Mouse (Mus musculus) right cerebral cortex, postnatal 4 days (tissue): Measurements from ENCODE around the gene Dtd1.

ENCODE experiments used
- DNase-seq: peaks from one replicate; pipeline ENCODE4 v3.0.0-alpha.2; 2022

The Dtd1 gene

DNA sequence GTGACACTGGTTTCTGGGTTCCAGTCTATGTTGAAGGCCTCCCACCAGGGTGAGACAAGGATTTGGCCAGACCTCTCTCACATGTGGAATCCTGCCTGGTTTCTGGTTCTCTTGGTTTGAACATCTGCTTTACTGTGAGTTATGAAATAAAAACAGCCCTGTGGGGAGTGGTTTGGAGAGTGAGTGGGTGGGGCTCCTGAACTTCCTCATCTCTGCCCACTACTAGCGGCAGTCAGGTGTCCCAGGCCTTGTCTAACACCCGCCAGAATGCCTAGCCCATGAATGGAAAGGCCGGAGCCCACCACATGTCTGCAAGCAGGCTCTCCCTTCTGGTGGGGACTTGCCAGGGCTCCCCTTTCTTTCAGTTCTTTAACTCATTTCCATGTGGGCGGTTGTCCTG, 42.3 kb downstream of the Dtd1 start:
- DNase-seq, result no peak

DNA sequence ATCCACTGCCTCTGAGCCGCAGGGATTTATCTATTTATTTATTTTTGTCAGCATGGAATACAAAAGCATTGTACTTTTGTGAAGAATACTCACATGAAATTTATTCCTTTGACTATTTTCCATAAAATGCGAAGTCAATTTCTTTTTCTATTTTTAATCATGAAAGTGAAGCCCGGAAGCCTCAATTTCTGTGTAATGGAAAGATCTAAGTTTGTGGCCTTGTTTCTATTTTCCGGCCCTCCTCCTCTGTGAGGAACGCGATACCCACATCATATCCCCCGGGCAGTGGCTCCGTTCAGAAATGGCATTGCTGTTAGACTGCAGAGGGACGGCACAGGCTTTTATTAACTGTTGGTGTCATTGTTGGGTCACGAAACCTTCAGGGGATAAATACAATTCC, 46.7 kb downstream of the Dtd1 start:
- no peak for DNase-seq

DNA sequence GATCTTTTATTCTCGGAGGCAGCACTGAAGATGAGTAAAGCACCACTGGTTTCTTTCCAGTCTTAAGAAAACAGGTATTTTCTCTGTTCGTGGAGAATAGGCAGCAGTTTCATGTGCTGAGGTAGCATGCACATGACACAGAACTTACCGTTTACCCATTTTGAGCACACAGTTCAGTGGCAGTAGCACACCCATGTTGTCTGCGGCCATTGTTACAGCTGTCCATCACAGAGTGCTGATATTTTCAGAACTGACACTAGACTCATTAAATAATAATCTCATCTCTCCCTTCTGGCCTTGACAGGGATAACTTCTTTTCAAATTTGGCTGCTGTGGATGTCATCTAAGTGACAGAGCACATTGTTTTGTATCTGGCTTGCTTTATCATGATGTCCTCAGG, 47.5 kb downstream of the Dtd1 start:
- no peak for DNase-seq

DNA sequence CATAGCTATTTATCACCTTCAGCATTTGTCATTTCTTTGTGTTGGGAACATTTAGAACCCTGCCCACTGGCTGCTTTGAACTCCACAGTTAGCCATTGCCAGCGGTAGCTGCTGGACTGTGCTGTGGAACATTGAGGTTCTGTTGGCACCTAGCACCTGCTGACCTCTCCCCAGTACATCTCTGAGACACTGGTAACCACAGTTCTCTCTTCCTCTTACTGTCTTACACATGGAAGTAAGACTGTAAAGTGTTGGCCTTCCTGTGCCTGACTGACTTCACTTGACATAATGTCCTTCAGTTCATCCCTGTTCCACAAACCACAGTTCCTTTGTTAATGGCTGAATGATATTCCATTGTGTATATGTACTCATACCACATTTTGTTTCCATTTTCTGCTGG, 50.3 kb downstream of the Dtd1 start:
- DNase-seq, result no peak

DNA sequence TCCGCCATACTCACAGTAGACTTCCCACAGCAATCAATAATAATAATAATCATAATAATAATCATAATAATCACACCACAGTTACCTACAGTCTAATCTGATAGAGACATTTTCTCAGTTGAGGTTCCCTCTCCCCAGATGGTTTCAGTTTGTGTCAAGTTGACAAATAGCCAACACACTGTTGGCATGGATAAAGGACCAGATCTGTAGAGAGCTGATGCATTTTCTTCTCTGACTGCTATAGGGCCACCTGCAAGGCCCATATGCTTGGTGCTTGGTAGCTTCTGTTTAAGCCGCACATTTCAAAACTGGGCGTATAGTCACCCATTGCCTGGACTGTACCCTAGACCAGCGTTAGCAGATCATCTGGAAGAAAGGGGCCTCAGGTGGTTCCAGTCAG, 53.1 kb downstream of the Dtd1 start:
- DNase-seq, result no peak

DNA sequence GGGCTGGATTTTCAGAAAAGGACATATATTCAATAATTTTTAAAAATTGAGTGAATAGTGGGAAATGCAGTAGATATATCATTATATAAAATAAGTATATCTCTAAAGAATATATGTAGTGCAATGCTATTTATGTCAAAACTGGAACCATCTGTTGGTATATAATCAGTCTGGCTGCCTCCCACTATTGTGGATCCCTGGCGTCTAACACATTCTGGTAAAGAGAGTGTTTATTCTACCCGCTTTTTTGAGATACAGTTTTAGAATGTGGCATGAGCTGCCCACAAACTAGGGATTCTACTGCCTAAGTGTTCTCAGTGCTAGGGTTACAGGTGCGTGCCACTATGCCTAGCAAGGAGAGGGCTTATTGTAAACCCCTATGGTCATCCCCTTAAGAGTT, 55.6 kb downstream of the Dtd1 start:
- no peak for DNase-seq

DNA sequence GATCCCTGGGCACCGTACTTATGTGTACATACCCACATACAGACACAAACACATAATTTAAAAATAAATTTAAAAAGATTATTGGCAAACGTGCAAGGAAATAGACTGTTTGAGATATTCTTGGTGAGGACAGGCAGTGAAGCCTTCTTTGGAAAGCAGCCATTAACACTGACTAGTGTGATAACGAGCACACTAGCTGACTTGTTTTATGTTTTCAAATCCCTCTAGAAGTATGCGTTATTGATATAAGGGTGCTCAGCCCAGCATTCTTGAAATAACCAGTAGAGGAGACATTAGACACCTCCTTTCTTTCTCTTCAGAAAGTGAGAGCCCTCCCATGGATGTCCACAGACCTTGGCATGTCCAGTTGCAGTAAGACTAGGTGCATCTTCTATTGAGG, 68.8 kb downstream of the Dtd1 start:
- DNase-seq, result no peak

DNA sequence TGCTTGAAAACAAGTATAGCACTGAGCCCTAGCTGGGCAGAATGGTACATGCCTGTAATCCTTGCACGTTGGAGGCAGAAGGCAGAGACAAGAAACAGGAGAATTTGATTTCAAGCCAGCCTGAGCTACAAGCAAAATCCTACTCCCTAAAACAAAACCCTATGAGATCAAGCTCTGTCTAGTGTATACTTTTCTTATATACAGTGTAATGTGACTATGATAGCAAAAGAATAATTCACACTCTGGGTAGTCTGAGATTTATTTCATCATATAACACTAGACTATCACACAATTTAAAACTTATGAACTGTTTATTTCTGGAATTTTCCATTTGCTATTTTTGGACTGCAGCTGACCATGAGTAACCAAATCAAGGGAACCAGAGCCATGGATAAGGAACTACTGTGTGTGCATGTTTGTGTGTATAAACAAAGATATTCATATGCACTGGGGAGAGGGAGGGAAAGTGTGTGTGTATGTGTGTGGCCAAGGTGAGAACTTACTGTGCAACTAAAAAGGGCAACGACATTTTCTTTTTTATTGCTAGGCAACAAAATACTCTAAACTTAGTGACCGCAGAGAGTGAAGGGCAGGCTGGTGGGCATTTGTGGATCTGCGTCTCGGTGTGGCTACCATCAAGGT, 70.7 kb downstream of the Dtd1 start:
- no peak for DNase-seq

DNA sequence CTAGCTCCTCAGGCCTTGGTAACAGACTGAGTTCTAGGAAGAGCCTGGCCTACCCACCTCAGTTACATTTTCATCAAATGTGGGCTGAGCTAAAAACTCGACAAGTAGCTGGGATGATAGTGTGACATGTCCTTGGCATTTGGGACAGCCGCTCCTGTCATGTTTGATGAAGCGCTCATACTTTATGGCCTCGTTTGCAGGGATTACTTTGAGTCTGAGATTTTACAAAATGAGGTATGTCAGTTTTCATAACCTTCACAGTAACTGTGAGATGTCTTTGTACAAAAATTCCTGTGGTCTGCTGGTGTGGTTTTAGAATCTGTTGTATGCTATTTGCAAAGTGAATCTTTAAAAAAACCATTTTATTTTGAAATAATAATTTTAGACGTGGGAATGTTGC, 72.7 kb downstream of the Dtd1 start:
- DNase-seq, result no peak

DNA sequence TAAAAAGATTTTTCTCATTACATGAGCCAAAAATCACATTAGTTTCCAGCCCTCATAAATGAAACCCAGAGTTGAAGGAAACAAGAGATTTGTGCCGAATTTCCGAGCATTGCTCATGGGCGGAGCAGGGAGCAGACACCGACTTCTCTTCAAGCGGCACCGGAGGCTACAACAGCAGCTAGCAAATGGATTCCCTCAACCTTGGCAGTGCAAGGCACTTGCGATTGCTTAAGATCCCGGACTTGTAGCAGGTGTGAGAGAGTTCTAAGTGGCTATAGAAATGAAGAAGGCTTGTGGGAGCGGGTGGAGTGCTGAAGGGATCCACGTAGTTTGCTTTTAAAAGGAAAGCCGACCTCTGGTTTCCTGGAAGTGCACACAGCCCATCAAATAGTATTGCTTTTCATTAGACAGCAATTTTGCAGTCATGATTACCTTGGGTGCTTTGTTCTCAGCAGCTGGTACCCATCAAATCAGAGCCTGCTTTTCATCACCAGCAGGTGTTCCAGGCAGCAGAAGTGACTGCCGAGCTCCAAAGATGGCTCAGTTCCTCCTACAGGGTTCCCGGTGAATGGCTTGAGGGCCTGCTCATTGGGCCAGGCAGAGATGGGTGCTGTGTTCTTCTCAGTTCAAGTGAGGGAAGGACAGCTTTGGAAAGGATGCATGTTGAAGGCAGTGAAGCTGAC, 77.0 kb downstream of the Dtd1 start:
- DNase-seq, result no peak

DNA sequence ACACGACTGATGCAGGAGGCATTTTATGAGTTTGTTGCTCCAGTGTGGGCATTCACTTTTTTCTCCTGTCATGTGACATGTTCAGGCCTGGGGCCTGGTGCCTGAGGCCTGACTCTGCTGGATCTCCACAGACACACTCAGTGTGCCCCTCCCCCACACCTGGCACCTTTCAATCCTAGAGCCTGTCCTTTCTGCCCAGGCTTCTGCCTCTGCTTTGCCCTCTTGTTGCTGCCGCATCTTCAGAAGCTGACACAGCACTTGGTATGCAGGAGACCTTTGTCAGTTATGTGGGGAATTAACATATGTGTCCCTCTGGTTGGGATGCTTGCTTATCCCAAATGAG, 77.5 kb downstream of the Dtd1 start:
- DNase-seq, result no peak

DNA sequence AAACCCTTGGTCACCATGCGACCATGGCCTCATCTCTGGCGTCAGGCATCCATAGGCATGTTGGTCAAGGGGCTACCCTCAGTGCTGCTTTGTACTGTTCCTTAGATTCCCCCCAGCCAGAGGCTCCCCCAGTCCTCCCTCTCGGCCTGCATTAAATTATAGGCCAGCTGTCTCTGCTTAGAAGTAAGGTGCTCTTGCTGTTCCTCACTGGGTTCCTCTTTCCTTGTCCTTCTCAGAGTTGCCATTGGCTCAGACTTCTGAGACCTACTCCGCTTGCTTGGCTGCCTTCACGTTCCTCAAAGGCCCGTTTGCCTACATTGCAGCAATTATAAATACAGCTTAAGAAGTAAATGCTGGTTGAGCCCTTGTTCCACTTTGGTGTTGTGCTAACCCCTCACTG, 79.1 kb downstream of the Dtd1 start:
- no peak for DNase-seq

DNA sequence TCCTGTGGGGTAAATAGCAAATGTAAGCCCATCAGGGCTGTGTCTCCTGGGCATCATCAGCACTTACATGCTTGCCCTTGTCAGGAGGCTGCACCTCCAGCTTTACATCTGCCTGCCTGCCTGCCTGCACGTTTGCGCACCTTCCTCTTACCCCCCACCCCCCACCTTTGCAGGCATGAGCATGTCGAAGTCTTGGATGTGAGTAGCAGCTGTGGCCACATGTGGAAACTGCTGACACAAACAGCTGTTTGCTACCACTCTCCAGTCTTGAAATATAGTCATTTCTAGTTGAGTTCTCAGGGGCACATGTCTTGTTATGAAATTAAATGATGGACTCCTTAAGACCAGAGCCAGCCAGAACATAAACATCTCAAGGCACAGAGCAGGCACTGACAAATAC, 79.7 kb downstream of the Dtd1 start:
- DNase-seq, result no peak

DNA sequence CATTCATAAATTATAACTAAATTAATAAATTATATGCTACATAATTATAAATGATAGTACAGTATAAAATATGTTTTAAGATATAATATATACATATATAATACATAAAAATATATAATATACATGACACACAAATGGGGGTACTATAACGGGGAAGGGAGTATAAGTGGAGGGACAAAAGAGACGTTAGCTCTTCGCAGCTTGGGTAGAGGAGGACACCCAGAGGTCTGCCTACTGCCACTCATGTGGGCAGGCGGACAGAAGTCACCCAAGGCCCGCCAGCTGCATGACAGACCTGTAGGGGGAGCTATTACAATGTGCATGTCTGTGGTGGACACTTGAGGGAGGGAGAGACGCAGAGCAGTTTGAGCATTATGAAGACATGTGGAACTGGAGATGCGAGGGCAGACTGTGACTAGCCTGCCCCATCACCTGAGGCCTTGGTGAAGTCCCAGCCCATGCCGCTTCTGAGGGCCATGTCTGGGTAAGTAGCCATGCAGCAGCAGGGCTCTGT, 92.6 kb downstream of the Dtd1 start:
- DNase-seq, result no peak

DNA sequence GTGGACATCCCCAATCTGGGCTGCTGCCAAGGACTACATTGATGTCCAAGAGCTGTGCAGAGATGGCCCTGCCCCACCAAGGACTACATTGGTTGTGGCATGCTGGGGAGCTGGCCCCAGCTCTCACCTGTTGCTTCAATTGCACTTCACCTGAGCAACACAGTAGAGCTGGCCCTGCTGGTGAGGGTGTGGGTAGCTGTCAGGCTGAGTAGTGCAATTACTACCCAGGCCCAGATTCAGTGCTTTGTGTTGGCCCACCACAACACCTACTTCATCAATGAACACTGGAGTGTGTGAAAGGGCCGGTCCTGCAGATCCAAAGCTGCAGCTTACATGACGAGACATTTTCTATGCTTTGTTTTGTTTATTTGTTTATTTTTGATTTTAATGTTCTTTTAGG, 93.1 kb downstream of the Dtd1 start:
- no peak for DNase-seq

DNA sequence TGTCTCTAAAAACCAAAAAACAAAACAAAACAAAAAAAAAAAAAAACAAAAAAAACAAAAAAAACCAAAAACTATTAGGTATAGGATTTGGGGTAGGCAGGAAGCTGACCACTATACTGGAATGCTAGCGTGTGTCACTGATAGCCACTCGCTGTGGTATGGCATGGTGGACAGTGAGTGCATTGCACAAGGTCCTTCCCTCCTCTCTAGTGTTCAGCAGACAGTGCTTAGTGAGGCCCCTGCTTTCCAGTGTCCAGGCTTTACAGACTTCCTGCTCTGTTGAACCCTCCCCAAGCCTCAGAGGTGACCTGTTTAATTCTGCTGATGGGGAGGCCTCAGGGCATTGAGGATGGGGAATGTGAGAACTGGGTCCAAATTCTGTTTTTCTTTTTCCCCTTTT, 95.2 kb downstream of the Dtd1 start:
- DNase-seq, result no peak

DNA sequence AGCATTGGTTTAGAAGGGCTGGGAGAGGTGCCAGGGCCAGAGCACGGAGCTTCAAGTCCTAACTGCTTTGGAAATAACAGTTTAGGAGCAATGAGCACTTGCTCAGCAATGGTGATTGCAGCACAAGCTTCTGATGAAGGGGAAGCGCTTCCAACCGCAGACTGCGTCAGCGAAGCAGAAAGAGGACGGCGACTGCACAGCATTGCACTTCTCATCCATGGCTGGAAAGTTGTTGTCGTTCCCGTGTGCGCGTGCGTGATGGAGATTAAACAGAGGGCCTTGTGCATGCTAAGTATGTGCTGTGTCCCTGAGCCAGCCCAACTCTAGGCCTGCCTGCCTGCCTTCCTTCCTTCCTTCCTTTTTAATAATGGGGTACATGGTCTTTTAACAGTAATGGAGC, 98.3 kb downstream of the Dtd1 start:
- DNase-seq, result no peak

DNA sequence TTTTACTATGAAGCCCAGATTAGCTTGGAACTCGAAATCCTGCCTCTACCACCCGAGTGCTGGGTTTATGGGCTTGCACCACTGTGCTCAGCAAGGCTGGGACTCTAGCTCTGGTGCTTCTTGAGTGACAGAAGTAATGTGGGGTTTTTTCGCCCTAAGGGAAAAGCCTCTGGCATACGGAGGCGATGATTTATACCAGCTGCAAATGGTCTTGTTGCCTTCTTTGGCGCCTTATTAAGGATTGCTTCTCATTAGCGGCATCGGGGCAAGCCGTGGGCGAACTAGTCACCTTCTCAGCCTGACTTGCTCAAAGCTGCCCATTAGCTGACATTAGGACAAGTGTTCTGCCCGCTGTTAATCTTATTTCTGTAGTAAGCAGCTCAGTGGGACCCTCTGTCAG, 100.9 kb downstream of the Dtd1 start:
- DNase-seq, result no peak

DNA sequence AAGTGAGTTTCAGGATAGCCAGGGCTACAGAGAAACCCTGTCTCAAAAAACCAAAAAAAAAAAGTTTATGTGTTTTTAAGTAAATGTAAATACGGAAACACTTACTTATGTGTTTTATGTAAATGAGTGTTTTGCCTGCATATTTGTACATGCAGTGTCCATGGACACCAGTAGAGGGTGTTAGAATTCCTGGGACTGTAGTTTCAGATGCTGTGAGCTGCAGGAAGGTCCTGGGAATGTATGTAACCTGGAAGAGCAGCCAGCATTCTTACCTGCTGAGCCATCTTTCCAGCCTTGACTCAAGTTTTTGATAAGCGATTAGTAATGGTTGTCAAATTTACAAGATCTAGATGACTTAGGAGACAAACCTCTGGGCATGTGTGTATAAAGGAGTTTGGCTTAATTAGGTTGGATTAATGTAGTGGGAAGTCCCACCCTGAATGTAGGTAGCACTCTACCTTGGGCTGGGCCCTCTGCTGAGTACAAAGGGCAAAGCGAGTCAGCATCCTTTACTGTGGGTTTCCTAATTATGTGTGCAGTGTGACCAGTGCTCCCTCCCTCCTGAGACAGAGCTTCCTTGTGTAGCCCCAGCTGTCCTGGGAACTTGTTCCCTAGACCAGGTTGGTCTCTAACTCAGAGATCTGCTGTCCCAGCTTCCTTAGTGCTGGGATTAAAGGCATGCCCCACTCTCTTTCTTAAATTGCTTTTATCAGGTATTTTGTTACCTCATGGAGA, 101.9 kb downstream of the Dtd1 start:
- no peak for DNase-seq

DNA sequence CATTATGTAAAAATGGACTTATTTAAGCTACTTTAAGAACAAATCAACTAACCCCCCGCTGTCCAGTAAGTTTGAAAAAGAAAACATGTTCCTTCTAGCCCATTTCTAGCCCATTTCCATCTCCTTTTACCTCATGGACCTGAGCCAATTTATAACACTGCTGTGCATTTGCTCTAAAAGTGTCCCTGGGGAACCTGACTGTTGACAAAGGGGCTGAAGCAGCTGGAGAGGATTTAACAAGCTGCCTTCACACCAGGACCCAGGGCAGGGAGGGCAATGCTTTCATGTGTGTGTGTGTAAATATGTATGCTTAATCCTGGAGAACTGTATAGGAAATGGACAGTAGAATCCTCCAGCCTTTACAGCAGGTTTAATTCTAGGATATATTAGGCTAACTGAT, 109.6 kb downstream of the Dtd1 start:
- no peak for DNase-seq

DNA sequence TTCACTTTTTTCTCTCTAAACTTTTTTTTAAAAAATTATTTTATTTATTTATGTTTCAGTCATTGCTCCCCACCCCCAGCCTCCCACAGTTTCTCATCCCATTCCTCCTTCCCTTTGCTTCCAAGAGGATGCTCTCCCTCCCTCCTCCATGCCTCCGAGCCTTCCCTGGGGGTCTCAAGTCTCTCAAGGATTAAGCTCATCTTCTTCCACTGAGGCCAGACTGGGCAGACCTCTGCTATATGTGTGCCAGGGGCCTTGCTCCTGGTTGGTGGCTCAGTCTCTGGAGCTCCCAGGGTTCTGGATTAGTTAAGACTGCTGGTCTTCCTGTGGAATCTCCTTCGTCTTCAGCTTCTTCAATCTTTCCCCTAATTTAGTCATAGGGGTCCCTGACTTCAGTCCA, 110.0 kb downstream of the Dtd1 start:
- no peak for DNase-seq

DNA sequence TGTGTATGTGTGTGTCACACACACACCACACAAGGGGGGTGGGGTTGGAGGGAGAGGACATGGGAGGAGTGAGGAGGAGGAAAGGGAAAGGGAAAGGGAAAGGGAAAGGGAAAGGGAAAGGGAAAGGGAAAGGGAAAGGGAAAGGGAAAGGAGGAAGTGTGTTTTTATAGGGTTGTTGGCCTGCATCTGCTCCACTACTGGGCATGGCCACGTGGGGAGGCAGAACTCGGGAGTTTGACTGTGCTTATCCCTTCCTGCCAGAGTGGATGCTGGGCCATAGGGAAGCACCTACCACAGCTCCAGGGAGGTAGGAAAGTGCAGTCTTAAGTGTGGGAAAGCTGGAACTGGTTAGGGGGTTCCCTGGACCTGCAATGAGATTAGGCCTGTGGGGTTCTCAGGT, 114.9 kb downstream of the Dtd1 start:
- no peak for DNase-seq

DNA sequence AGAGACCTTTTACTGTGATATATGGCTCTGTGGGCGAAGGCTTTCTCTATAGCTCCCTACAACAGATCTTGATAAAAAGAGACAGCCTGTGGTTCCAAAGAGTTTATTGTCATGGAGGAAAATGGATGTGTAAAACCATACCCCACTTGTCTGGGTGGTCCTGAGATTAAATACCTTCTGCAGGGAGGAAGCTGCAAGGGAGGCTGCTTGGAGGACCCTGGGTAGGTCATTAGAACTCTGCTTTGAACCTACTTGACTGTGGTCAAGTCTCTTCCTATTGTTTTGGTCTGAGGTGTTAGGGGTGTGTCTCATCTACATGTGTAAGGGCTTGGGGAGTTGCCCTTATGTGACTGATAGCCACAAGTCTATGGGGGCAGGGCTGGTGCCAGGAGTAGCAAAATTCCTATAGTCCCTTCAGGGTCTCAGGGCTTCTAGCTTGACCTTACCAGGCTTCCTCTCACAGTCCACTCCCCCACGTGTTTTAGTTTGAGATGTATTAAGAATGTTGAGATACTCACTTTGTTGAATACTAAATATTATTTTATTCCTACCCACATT, 115.6 kb downstream of the Dtd1 start:
- no peak for DNase-seq

DNA sequence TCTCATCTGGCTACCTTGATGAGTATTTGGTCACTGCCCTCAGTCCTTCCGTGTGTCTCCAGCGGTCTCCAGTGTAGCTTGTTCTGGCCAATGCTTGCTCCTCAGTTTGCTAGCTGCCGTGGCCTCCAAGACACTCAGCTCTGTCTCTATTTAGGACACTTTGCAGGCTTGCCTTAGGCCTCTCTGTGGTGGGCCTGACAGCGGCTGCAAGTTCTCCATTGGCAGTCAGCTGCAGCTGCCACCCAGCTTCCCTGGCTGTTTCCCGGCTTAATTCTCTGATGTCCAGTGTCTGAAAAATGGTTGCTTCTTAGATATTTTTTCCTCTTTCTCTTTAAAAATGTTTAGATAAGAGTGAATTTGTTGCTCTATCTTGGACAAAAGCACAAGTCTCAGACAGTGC, 116.6 kb downstream of the Dtd1 start:
- DNase-seq, result no peak
